Mouse (Mus musculus) hindbrain, postnatal 0 days (tissue): Measurements from ENCODE around the gene Cryzl1. TPM values are rescaled to one million over a fixed set of nuclear protein-coding genes. Genes with fewer than 3 reads are reported as not detected.
A peak's percentile ranks its signal among the peaks of the same experiment; 100 is the strongest.

Experiments used
- ATAC-seq: fragments of 200-750 bp; cut with Nextera tagmentation; 2 replicates; pipeline ENCODE4 v1.8.0; 2017; ENCODE audit warnings: mild to moderate bottlenecking, moderate TSS enrichment, moderate library complexity
- DNase-seq: peaks from one replicate; pipeline ENCODE4 v3.0.0-alpha.2; 2015; ENCODE audit warnings: low spot score
- H3K27ac ChIP-seq: fragments of 300-500 bp; sonication (generic); 2 replicates; pipeline ENCODE4 v1.5.1; 2014; ENCODE audit warnings: mild to moderate bottlenecking
- H3K27me3 ChIP-seq: fragments of 300-500 bp; sonication (generic); 2 replicates; pipeline ENCODE4 v1.6.1; 2014; ENCODE audit warnings: low read length, mixed read lengths; ENCODE audit not compliant: insufficient read depth
- H3K36me3 ChIP-seq: fragments of 300-500 bp; sonication (generic); 2 replicates; pipeline ENCODE4 v1.6.1; 2014; ENCODE audit warnings: low read length, mixed read lengths; ENCODE audit not compliant: insufficient read depth
- H3K4me1 ChIP-seq: fragments of 300-500 bp; sonication (generic); 2 replicates; pipeline ENCODE4 v1.6.1; 2014; ENCODE audit warnings: antibody characterized with exemption, low read length, mixed read lengths; ENCODE audit not compliant: insufficient read depth
- H3K4me2 ChIP-seq: fragments of 300-500 bp; sonication (generic); 2 replicates; pipeline ENCODE4 v1.6.1; 2014; ENCODE audit warnings: low read depth, mild to moderate bottlenecking, low read length, moderate library complexity, mixed read lengths
- H3K4me3 ChIP-seq: fragments of 300-500 bp; sonication (generic); 2 replicates; pipeline ENCODE4 v1.5.1; 2014; ENCODE audit warnings: low read length
- H3K9ac ChIP-seq: fragments of 300-500 bp; sonication (generic); replicated peaks from 2 replicates; pipeline ENCODE4 v1.6.1; 2014; ENCODE audit warnings: mild to moderate bottlenecking, low read length, moderate library complexity, mixed read lengths
- H3K9me3 ChIP-seq: fragments of 300-500 bp; sonication (generic); 2 replicates; pipeline ENCODE4 v1.6.1; 2016; ENCODE audit warnings: low read length, mixed read lengths
- CTCF ChIP-seq: IDR thresholded peaks from 2 replicates; pipeline ENCODE4 v1.5.1; 2016; ENCODE audit warnings: antibody characterized with exemption, control low read depth, low read depth
- WGBS: fragments of 180-500 bp; shearing (Covaris S2); extraction: QIAGEN DNeasy Blood & Tissue Kit; methylation state at CpG from one replicate; pipeline ENCODE4 v1.1.7; 2014; 5-methylcytosine and 5-hydroxymethylcytosine counted together
- polyA plus RNA-seq: library from polyadenylated mRNA; unstranded; fragments of >200 nt; fragmentation: Nextera tagmentation; extraction: Ambion mirVana; gene quantifications from 2 replicates; pipeline ENCODE4 v1.2.1, GENCODE M21; 2015
- total RNA-seq: library from RNA; depleted of rRNA; stranded (reverse); fragments of >200 nt; gene quantifications from 2 replicates; pipeline ENCODE4 v1.2.3, GENCODE M21; 2014

The Cryzl1 gene
- total and polyA plus RNA-seq, 2 experiments from 2014 or later = 67.3 to 101 TPM

DNA sequence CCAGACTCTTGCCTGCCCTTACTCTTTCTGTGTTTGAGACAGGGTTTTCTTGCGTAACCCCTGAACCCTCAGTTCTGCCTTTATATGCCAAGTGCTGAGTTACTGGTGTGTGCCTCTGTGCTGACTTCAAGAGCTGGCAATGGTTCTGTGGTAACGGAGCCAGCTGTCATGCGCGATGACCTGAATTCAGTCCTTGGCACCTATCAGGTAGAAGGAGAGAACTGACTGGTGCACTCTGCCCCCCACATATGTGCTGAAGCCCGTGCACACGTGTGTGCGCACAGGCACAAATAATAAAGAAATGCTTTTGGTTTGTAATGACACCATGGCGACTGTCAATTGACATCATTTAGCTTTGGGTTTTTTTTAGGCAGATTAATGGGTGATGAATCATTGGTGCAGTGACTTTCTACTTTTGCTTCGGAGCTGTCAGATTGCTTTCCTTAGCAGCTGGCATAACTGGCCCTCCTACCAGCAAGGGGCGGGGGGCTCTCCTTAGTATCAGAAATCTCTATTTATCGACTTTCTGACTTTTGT lies 38.5 kb upstream of the Cryzl1 start:
- H3K27me3 ChIP-seq = no peaks in the 10 kb centered on the region
- H3K4me2 ChIP-seq = no peak overlapping the region
- no peak for TF ChIP-seq CTCF
- H3K9ac ChIP-seq = no peak overlapping the region
- no peaks in the 10 kb centered on the region for H3K36me3 ChIP-seq
- H3K4me3 ChIP-seq = no peak overlapping the region
- peak overlapping the region; percentile 41; the same call in 1 of the 2 replicates for H3K27ac ChIP-seq
- H3K4me1 ChIP-seq = peaks cover 23% of the 10 kb centered on the region
- no peaks in the 10 kb centered on the region for H3K9me3 ChIP-seq
- WGBS = 49% methylated on average over 11 of the region's 11 CpGs
- ATAC-seq (no peak), DNase-seq (peak; percentile 53)

DNA sequence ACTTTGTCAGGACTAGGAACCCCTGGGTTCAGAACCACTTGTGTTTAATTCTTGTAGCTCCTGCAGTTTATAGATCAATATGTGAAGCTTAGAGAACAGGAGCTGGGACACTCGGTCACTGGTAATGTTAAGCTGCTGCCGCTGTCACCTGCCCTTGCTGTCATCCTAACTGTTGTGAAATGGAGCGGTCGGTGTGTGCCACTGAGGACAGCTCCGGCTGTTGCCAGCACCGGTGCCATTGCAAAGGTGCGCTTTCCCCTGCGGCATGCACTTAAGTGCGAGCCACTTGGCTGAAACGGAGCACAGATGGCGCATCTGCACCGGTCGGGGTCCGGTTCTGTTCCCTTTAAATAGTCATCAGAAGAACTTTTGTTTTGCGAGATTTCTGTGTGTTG lies 37.0 kb upstream of the Cryzl1 start:
- Histone ChIP-seq H3K36me3 (no peaks in the 10 kb centered on the region), H3K4me3 (no peak overlapping the region), H3K9me3 (no peaks in the 10 kb centered on the region), H3K9ac (no peak overlapping the region), H3K4me1 (peaks cover 27% of the 10 kb centered on the region), H3K27me3 (no peaks in the 10 kb centered on the region), H3K27ac (no peak overlapping the region), H3K4me2 (no peak overlapping the region)
- 76% methylated on average over 15 of the region's 15 CpGs for WGBS
- no peak for TF ChIP-seq CTCF
- no peak for DNase-seq
- ATAC-seq = no peak

DNA sequence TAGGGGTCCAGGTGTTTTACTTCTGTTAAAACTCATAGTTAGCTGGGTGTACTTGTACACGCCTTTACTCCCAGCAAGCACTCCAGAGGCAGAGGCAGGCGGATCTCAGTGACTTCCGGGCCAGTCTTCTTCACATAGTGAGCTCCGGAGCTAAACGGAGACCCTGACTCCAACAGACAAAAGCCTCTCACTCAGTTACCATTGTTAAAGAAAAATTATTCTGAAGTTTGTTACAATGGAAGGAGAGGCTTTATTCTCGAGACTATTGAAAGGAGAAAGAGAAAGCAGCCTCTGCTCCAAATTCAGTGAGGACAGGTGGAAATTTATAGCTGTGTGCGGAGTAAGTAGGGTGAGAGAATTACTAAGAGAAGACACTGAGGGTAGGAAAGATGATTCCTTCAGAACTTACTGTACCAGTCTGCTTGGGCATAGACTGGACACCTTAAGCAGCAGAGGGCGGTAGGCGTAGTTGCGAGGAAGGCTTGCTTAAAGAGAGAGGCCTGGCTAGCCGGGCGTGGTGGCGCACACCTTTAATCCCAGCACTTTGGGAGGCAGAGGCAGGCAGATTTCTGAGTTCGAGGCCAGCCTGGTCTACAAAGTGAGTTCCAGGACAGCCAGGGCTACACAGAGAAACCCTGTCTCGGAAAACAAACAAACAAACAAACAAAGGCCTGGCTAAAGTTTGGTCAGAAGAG lies 36.5 kb upstream of the Cryzl1 start:
- Histone ChIP-seq H3K9ac (no peak overlapping the region), H3K9me3 (no peaks in the 10 kb centered on the region), H3K36me3 (no peaks in the 10 kb centered on the region), H3K27me3 (no peaks in the 10 kb centered on the region), H3K4me2 (no peak overlapping the region), H3K4me3 (no peak overlapping the region), H3K4me1 (peaks cover 23% of the 10 kb centered on the region), H3K27ac (no peak overlapping the region)
- TF ChIP-seq CTCF = no peak
- ATAC-seq (no peak), DNase-seq (no peak)
- 82% methylated on average over 15 of the region's 15 CpGs for WGBS

DNA sequence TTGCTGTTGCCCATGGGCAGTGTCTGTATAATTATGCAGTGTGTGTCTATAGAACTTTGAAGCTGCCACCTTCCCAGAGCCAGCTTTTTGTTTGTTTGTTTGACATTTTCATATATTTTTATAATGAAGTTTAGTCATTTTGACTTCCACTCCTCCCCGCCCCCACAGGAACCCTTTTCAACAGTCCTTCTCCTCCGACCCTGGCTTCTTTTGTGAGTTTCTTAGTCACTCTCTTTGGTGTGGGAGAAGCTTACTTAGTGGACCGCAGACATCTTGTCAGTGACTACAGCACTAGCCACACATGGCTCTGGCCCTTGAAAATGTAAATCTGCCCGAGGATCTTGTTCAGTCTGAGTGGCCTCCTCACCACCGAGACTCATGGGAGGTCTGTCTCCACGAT lies 35.6 kb upstream of the Cryzl1 start:
- DNase-seq = no peak
- Histone ChIP-seq H3K27ac (no peak overlapping the region), H3K9me3 (no peaks in the 10 kb centered on the region), H3K36me3 (no peaks in the 10 kb centered on the region), H3K4me1 (peaks cover 19% of the 10 kb centered on the region), H3K9ac (no peak overlapping the region), H3K4me2 (no peak overlapping the region), H3K27me3 (no peaks in the 10 kb centered on the region), H3K4me3 (no peak overlapping the region)
- no peak for TF ChIP-seq CTCF
- WGBS = 66% methylated on average over 6 of the region's 6 CpGs
- no peak for ATAC-seq

DNA sequence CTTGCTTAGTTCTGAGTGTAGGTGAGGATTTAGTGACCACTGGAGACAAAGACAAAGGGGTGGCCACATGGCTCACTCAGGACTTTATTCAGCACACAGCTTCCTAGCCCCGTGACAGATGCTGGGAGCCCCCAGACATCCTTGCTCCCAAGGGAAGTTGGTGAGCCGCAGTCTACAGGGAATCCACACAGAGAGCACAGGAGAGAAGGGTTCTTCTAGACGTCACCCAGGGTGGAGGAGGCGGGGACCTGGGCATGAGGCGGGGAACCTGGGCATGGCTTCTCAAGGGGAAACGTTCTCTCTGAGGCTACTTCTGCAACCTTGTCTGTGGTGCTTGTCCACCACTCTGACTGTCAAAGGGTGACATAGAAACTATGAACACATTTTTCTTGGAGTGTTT lies 35.2 kb upstream of the Cryzl1 start:
- TF ChIP-seq CTCF = no peak
- Histone ChIP-seq H3K36me3 (no peaks in the 10 kb centered on the region), H3K27me3 (no peaks in the 10 kb centered on the region), H3K9me3 (no peaks in the 10 kb centered on the region), H3K9ac (no peak overlapping the region), H3K4me3 (no peak overlapping the region), H3K4me2 (no peak overlapping the region), H3K27ac (no peak overlapping the region), H3K4me1 (peaks cover 19% of the 10 kb centered on the region)
- ATAC-seq (no peak), DNase-seq (no peak)
- WGBS = 48% methylated on average over 6 of the region's 6 CpGs

DNA sequence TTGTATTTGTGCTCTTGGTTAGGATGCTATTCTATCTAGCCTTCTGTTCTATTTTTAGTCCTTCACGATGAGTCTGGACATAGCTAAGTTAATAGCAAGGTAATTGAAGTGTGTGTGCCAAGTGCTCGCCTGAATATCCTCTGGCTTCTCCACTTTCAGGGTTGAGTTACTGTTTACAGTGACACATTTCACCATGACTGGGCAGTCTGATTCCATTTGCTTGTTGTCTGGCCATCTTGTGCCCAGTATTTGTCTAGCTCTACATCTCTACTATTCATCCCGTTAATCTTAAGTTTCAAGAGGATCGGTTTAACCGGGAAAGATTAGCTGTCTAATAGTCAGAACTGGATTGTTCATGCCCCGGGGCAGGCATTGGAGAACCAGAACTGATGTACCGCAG lies 33.7 kb upstream of the Cryzl1 start:
- no peaks in the 10 kb centered on the region for H3K27me3 ChIP-seq
- WGBS = 64% methylated on average over 7 of the region's 7 CpGs
- ATAC-seq = no peak
- no peak for TF ChIP-seq CTCF
- no peaks in the 10 kb centered on the region for H3K9me3 ChIP-seq
- H3K4me1 ChIP-seq = peaks cover 19% of the 10 kb centered on the region
- no peak overlapping the region for H3K4me2 ChIP-seq
- H3K27ac ChIP-seq = no peak overlapping the region
- no peaks in the 10 kb centered on the region for H3K36me3 ChIP-seq
- DNase-seq = no peak
- H3K9ac ChIP-seq = no peak overlapping the region
- no peak overlapping the region for H3K4me3 ChIP-seq

DNA sequence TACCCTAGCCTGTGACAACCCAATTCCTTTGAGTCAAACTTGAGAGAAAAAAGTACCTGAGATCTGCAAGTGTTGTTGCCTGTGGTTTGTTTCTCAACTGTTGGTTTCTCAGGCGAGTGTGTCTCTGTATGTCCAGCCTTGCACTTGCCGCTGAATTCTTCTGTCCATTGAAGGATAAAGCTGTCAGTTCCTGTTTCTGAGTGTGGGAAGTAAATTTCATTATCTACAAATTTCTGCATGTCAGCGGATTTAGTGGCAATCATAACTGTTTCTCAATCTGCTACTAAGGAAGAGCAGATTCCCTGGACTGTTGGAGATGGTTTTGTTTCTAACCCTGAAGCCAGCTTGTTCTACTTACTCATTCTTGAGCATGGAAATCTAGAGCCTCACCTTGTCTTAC lies 33.0 kb upstream of the Cryzl1 start:
- H3K27ac ChIP-seq = no peak overlapping the region
- peaks cover 18% of the 10 kb centered on the region for H3K4me1 ChIP-seq

More for the DNA sequence above, 33.0 kb upstream of the Cryzl1 start:
- no peaks in the 10 kb centered on the region for H3K27me3 ChIP-seq
- no peak for TF ChIP-seq CTCF
- ATAC-seq (no peak), DNase-seq (no peak)
- H3K9ac ChIP-seq = no peak overlapping the region
- no peak overlapping the region for H3K4me3 ChIP-seq
- no peak overlapping the region for H3K4me2 ChIP-seq
- no peaks in the 10 kb centered on the region for H3K9me3 ChIP-seq
- no peaks in the 10 kb centered on the region for H3K36me3 ChIP-seq
- 85% methylated on average over 3 of the region's 3 CpGs for WGBS
